Mouse (Mus musculus): ENCODE measurements at regions not wholly inside any gene's neighbourhood (a gene's known extent, or its start where the extent isn't known, plus 50 kb on each side); places are given as distances from the start of the nearest gene placed in this dataset.

DNA sequence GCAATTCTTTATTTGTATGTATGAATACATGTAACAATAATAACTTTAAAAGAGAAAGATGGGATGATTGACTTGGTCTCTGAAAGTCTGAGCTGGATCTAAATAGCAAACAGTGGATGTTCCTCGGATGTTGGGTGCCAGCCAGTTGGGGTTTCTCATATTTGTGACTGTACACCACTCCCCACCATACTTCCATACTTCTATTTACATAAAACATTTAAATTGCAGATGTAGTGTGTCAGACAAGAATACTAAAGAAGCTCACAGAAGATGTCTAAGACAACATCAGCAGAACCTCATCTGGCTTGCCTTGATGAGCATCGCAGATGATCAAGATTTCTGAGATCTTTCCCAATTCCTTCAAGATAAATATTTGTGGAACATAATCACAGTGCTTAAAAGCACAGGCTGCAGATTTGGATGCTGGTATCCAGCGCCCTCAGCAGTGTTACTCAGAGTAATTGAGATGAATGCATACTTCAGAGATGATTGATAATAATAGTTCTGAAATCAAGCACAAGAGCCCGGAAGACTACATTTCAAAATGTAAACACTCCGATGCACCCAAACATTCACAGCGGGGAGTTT, 762.0 kb upstream of the Intu start:
- DNase-seq (ENCODE audit: extremely low spot score in 1 of 2, low spot score in 2 of 2) = no peak
- Histone ChIP-seq H3K27ac (no peak overlapping the region), H3K4me3 (no peak overlapping the region)
- intact Hi-C loops (cut with DNase I) = no loop called here
- no peak for TF ChIP-seq CTCF (IDR thresholded peaks at IDR 0.05)

DNA sequence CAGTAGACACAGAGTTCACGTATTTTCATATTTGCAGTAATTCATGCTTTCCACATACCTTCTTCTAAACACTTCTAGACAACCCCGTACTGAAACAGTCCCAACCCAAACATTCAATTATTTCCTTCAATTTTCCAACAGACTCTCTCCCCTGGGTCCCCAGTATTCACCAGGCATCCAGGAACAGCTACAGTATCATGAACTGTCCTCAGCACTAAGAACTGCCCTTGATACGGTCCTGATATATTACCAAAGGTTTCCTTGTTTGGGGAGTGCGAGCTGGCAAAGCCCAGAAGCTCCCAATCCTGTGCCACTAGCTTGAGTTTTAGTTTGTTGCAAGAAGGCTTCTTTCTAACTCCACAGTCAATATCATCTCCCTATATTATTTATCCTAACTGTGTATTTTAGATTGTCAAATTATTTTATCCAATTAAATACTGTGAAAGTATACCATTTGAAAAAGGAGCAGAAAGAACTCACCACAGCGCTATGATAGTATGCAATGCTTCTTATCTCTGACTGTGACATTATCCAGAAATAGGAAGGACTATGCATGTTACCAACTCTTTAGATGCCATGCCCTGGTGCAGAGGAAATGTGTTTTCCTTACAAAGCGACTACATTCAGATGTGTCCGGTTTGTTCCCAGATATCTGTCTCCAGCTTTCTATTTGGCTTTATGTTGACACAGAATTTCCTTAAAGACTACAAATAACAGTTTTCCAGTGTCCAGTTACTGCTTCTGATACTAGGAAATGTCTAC, 754.6 kb upstream of the Intu start:
- Histone ChIP-seq H3K4me3 (no peak overlapping the region), H3K27ac (no peak overlapping the region)
- intact Hi-C loops (cut with DNase I) = no loop called here
- DNase-seq (ENCODE audit: extremely low spot score in 1 of 2, low spot score in 2 of 2) = no peak
- no peak for TF ChIP-seq CTCF (IDR thresholded peaks at IDR 0.05)

DNA sequence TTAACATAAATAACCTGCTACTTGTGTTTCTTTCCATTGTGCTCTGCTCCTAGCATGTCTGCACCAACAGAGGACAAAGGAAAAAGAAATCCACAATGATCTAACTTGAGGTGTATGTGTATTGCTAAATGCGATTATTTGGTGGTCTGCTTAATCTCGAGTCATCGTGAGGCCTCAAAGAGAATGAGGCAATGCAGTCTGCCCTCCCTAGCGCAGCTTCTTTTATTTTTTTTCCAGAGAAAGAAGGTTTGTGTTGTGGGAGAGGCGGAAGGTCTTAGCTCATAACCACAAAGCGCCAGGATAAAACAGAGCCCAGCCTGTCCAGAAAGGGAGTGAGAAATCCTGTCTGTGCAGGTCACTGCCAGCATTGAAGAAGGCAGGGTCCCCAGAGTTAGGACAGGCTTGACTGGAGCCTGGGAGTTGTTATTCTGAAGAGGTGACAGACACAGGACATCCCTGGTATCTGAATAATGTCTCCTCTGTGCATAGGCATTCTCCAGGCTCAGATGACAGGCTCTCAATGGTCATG, 751.3 kb upstream of the Intu start:
- Histone ChIP-seq H3K27ac (no peak overlapping the region), H3K4me3 (no peak overlapping the region)
- no peak for DNase-seq (ENCODE audit: extremely low spot score in 1 of 2, low spot score in 2 of 2)
- TF ChIP-seq CTCF (IDR thresholded peaks at IDR 0.05) = no peak
- intact Hi-C loops (cut with DNase I) = no loop called here

DNA sequence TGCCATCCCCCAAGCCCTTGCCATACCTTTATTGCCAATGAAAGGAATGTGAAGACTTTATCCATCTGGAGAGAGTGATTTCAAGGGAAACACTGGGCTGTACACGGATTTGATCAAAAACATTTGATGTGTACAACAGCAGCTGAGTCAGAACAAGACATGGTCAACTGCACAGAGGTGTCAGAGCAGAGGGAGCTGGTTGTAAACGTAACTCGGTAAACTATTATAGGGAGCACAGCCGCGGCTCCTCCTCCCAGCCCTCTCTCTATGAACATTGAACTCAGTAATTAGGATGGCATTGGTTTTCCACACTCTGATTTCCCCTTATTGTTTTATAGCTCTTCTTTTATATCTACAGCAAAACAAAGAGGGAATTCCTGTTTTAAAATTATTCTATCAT, 750.8 kb upstream of the Intu start:
- no peak for DNase-seq (ENCODE audit: extremely low spot score in 1 of 2, low spot score in 2 of 2)
- Histone ChIP-seq H3K4me3 (no peak overlapping the region), H3K27ac (no peak overlapping the region)
- TF ChIP-seq CTCF (IDR thresholded peaks at IDR 0.05) = no peak
- intact Hi-C loops (cut with DNase I) = no loop called here

DNA sequence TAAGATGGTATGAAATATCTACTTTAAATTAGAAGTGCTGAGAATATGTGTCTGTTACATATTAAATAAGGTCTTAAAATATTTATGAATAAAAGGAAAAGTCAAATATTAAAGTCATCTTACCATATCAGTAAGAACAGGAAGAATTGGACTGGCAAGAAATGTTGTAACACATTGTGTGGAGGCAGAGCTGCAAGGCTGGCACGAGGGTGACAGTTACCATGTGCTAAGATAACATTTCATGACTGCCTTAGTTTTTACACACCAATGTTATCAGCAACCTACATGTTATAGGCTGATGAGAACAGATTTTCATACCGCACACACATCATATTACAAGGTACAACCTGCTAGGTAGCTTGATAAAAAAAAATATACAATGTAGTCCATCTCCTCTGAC, 746.2 kb upstream of the Intu start:
- no peak for TF ChIP-seq CTCF (IDR thresholded peaks at IDR 0.05)
- intact Hi-C loops (cut with DNase I) = no loop called here
- DNase-seq (ENCODE audit: extremely low spot score in 1 of 2, low spot score in 2 of 2) = no peak
- H3K4me3 ChIP-seq = no peak overlapping the region
- no peak overlapping the region for H3K27ac ChIP-seq

DNA sequence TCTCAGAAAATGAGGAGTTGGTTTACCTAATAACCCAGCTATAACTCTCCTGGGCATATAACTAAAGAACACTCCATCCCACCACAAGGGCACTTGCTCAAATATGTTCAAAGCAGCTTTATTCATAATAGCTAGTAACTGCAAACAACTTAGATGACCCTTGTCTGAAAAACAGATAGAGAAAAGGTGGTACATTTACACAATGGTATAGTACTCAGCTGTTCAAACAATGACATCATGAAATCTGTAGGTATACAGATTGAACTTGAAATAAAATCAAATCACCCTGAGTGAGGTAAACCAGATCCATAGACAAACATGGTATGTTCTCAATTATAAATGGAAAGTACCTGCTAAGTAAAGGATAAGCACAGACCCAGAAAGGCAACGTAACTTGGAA, 721.5 kb upstream of the Intu start:
- Histone ChIP-seq H3K27ac (no peak overlapping the region), H3K4me3 (no peak overlapping the region)
- intact Hi-C loops (cut with DNase I) = loop anchor here (10.0 kb wide), 1 partner anchor 825 kb away; no protein-coding TSS in a partner anchor
- TF ChIP-seq CTCF (IDR thresholded peaks at IDR 0.05) = no peak
- DNase-seq (ENCODE audit: extremely low spot score in 1 of 2, low spot score in 2 of 2) = no peak

DNA sequence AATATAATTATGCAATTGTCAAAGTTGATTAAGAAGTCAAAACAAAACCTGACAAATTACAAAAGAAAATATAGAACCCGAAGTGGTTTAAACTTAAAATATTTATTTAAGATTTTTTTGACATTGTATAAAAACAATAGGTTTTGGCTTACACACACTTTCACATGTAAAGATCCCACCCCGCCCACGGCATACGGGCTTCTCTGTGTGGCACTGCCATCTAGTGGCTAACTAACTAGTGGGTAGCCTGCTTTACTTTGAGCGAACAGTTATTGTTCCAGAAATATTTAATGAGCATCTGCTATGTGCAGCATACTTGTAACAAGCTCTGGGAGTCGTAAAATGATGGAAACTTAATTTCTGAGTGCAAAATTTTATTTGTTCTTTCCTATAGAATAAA, 716.3 kb upstream of the Intu start:
- Histone ChIP-seq H3K27ac (no peak overlapping the region), H3K4me3 (no peak overlapping the region)
- intact Hi-C loops (cut with DNase I) = loop anchor here (1.0 to 10.0 kb wide), 3 partner anchors 430 to 931 kb away; no protein-coding TSS in a partner anchor
- peak; percentile 93 for TF ChIP-seq CTCF (IDR thresholded peaks at IDR 0.05)
- peak; percentile 57 to 58 for DNase-seq (ENCODE audit: extremely low spot score in 1 of 2, low spot score in 2 of 2)

DNA sequence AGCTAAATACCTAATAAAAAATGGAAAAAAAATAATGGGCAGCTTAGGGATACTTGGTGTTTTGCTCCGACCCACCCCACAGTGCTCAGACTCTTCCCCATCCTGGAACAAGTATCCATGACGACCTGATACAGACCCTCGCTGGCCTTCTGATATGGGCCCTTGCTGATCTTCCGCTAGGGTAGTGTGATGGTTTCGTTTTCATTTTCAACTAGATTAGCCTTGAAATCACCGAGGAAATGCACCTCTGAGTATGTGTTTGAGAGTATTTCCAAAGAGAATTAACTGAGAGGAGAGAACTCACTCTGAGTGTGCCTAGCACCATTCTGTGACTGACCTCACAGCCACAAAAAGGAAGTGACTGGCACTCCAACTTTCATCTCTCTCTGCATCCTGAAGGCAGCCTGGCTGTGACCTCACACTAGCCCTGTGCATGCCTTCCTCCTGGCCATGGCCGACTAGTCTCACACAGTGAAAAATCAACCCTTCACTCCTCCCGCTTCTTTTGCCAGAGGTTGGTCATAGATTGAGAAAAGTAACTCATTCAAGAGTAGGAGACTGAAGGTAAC, 700.5 kb upstream of the Intu start:
- Histone ChIP-seq H3K4me3 (no peak overlapping the region), H3K27ac (no peak overlapping the region)
- intact Hi-C loops (cut with DNase I) = no loop called here

DNA sequence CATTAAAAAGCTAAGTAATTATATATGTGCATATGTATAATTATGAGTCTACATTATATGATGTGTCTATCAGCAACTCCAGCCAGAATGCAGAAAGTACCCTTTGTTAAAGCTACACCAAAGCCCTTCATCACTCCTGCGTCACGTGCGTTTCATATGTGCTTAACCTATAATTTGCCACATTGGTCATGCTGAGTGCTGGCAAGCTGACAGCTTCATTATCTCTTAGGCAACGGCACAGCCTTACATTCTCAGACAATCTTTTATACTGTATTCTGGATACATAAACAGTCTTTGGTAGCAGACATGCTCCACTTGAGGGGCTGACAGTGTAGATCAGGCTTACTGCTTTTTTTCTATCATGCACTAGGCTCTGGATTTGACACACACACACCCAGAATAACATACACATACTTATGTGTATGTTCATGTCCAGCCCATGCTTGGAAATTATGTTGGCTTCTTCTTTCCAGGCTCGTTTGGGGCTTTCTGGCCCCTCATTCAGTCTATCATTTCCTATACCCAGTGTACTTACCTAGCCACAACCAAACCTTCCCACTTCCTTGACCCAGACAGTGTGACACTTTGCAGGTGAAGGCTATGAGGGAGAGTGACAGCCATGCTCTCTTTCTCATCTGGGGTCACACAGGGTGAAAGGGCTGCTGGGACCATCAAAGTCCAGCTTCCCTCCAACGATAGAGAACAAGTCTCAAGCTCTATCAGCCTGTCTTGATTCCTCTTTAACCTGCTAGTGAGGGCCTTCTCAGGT, 692.5 kb upstream of the Intu start:
- no peak for TF ChIP-seq CTCF (IDR thresholded peaks at IDR 0.05)
- H3K4me3 ChIP-seq = no peak overlapping the region
- no peak overlapping the region for H3K27ac ChIP-seq
- intact Hi-C loops (cut with DNase I) = no loop called here
- no peak for DNase-seq (ENCODE audit: extremely low spot score in 1 of 2, low spot score in 2 of 2)

More for the DNA sequence above, 700.5 kb upstream of the Intu start:
- DNase-seq (ENCODE audit: extremely low spot score in 1 of 2, low spot score in 2 of 2) = no peak
- no peak for TF ChIP-seq CTCF (IDR thresholded peaks at IDR 0.05)

DNA sequence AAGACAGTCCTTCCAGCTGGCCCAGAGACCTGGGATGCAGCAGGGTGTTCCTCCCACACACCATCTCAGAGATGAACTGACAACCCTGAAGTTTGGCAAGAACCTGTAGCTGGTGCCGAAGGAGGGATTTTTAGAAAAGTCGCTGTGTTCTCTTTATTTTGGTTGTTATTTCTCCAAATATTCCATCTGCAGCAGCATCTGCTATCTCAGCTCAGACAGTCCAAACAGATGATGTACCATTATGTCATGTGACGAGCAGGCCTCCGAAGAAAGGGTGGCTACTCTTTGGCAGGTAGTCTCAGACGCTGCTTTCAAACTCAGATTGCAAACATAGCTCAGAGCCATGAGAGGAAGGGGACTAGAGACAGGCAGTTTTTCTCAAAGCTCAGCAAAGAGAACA, 690.1 kb upstream of the Intu start:
- H3K27ac ChIP-seq = no peak overlapping the region
- intact Hi-C loops (cut with DNase I) = no loop called here
- no peak for DNase-seq (ENCODE audit: extremely low spot score in 1 of 2, low spot score in 2 of 2)
- no peak for TF ChIP-seq CTCF (IDR thresholded peaks at IDR 0.05)
- H3K4me3 ChIP-seq = no peak overlapping the region

DNA sequence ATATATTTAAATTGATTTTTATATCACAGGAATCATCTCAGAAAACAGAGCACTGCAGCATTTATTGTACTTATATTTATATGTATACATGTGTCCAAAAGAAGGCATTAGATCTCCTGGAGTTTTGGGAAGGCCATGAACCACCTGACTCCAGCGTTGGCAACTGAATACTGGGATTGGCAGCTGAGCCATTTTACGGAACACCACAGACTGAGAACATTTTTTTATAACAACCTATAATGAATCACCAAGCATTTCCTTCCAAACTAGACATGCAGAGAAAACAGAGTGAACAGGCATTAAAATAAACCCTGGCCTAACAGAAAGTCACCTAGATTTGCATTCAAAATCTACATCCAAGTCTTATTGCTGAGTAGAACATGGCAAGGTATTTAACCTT, 686.0 kb upstream of the Intu start:
- DNase-seq (ENCODE audit: extremely low spot score in 1 of 2, low spot score in 2 of 2) = no peak
- intact Hi-C loops (cut with DNase I) = loop anchor here (5.0 kb wide), 1 partner anchor 122 kb away; no protein-coding TSS in a partner anchor
- H3K27ac ChIP-seq = no peak overlapping the region
- no peak for TF ChIP-seq CTCF (IDR thresholded peaks at IDR 0.05)
- H3K4me3 ChIP-seq = no peak overlapping the region

DNA sequence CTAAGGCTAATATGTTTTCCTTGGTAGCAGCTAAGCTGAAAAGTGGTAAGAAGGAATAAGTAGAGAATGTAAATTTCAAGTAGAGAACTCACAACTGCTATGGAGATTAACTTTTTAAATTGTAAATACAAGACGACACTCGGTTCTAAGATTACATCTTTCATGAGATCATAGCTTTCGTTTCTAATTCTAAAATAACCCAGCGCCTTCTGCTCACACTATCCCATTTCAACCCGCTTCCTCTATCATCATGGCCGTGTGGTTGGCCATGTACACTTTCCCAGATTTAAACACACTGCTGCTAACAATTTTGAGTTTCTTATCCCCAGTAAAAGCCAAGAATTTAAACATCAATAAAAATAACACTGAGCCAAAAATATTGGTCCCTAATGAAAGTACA, 682.3 kb upstream of the Intu start:
- Histone ChIP-seq H3K4me3 (no peak overlapping the region), H3K27ac (no peak overlapping the region)
- no peak for DNase-seq (ENCODE audit: extremely low spot score in 1 of 2, low spot score in 2 of 2)
- TF ChIP-seq CTCF (IDR thresholded peaks at IDR 0.05) = no peak
- intact Hi-C loops (cut with DNase I) = loop anchor here (5.0 kb wide), 1 partner anchor 118 kb away; no protein-coding TSS in a partner anchor

All from left cerebral cortex, adult 2 months (tissue).